Mouse (Mus musculus): Measurements from ENCODE around the gene Tmem14a.

DNA sequence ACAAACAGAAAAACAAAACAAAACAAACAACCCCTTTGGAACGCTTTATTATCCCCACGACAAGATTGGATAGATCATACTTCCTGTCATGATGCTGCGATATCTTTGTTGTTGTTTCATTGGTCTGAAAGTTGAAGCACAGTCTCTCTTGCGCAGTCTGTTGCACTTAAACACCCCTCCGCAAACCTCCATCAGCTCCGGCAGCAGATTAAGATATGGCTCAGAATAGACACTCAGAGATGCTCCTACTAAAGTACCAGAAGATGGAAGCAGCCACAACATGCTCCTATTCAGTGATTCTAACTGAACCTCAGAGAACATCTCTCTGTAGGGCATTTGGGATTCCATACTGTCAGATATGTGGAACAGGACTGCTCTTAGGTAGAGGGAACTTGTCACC, 54.7 kb downstream of the Tmem14a start:
- TF ChIP-seq CTCF (IDR thresholded peaks at IDR 0.05; ENCODE audit: low read depth, low read length) (no peak), GATA1 (IDR thresholded peaks at IDR 0.05; ENCODE audit: borderline replicate concordance, low read length) (no peak), TAL1 (conservative IDR thresholded peaks at IDR 0.05; ENCODE audit: low read depth, low read length) (no peak), POLR2AphosphoS5 (IDR thresholded peaks at IDR 0.05; ENCODE audit: insufficient replicate concordance, low read depth, low read length) (no peak), GATA2 (IDR thresholded peaks at IDR 0.05; ENCODE audit: borderline replicate concordance, low read depth, low read length) (no peak)
